Mouse (Mus musculus) embryonic fibroblast, embryonic 13.5 days (primary cell): ENCODE data around the gene Slc27a2.

Experiments
- CTCF ChIP-seq: IDR thresholded peaks from 2 replicates; pipeline ENCODE4 v1.5.1; 2011; ENCODE audit warnings: mild to moderate bottlenecking, control low read depth, low read length, moderate library complexity, borderline replicate concordance; ENCODE audit not compliant: insufficient read depth
- POLR2A ChIP-seq: IDR thresholded peaks from 2 replicates; pipeline ENCODE4 v1.6.1; 2011; ENCODE audit warnings: low read depth, mild to moderate bottlenecking, control low read depth, low read length, moderate library complexity

GRCm38 (mm10) chr2:126560094-126560493 is 7.9 kb downstream of the Slc27a2 start:
- no peak for TF ChIP-seq POLR2A
- TF ChIP-seq CTCF: no peak
